Mouse (Mus musculus) neural tube, embryonic 10.5 days (tissue): ENCODE data around the gene Uhrf1bp1.

Experiments
- DNase-seq: peaks from one replicate; pipeline ENCODE4 v3.0.0-alpha.2; 2017; ENCODE audit warnings: low spot score; ENCODE audit errors: extremely low spot score

Gene Uhrf1bp1

DNA sequence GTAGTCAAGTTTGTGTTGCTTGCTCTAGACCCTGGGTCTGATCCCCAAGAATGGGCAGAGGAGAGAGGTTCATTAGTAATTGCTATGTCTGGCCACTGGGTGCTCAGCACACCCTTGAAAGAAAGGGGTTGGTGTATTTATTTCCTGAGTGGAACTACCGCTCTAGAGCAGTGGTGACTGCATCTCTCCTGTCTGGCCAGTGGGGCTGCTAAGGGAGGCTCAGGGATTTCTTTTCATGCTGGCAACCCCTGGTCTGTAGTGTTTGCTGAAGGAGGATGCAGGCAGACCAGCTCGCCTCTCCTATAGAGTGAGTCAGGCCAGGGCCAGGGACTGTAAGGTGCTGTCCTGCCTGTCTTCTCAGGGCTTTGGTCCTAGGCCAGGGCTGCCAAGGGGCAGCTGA is 90.9 kb downstream of the Uhrf1bp1 start:
- DNase-seq, result no peak
